Mouse (Mus musculus) hindbrain, embryonic 14.5 days (tissue): ENCODE data around the gene Reep6. TPM values are rescaled to one million over a fixed set of nuclear protein-coding genes. Genes with fewer than 3 reads are reported as not detected.
"Not testable (repeated sequence)": the region's sequence is repeated elsewhere in the genome, so short reads cannot be mapped to it uniquely, and the experiment has no call there.

Experiments
- ATAC-seq: fragments of 200-750 bp; cut with Nextera tagmentation; 2 replicates; pipeline ENCODE4 v1.8.0; 2017; ENCODE audit warnings: moderate number of reproducible peaks, mild to moderate bottlenecking, moderate TSS enrichment, moderate library complexity; ENCODE audit not compliant: low FRiP score
- DNase-seq: peaks from one replicate; pipeline ENCODE4 v3.0.0-alpha.2; 2015; ENCODE audit warnings: low spot score
- H3K27ac ChIP-seq: fragments of 300-500 bp; sonication (generic); 2 replicates; pipeline ENCODE4 v1.5.1; 2014; ENCODE audit warnings: mild to moderate bottlenecking, moderate library complexity
- H3K27me3 ChIP-seq: fragments of 300-500 bp; sonication (generic); 2 replicates; pipeline ENCODE4 v1.6.1; 2014; ENCODE audit warnings: mild to moderate bottlenecking, low read length, mixed read lengths; ENCODE audit not compliant: control insufficient read depth, insufficient read depth
- H3K36me3 ChIP-seq: fragments of 300-500 bp; sonication (generic); replicated peaks from 2 replicates; pipeline ENCODE4 v1.6.1; 2014; ENCODE audit not compliant: control insufficient read depth, insufficient read depth
- H3K4me1 ChIP-seq: fragments of 300-500 bp; sonication (generic); replicated peaks from 2 replicates; pipeline ENCODE4 v1.6.1; 2014; ENCODE audit warnings: antibody characterized with exemption, low read length, mixed read lengths; ENCODE audit not compliant: control insufficient read depth, insufficient read depth
- H3K4me2 ChIP-seq: fragments of 300-500 bp; sonication (generic); replicated peaks from 2 replicates; pipeline ENCODE4 v1.6.1; 2014; ENCODE audit warnings: mild to moderate bottlenecking, moderate library complexity
- H3K4me3 ChIP-seq: fragments of 300-500 bp; sonication (generic); replicated peaks from 2 replicates; pipeline ENCODE4 v1.5.1; 2014; ENCODE audit warnings: mild to moderate bottlenecking, low read length
- H3K9ac ChIP-seq: fragments of 300-500 bp; sonication (generic); 2 replicates; pipeline ENCODE4 v1.6.1; 2014
- H3K9me3 ChIP-seq: fragments of 300-500 bp; sonication (generic); 2 replicates; pipeline ENCODE4 v1.6.1; 2016; ENCODE audit warnings: low read length; ENCODE audit not compliant: control insufficient read depth
- WGBS: fragments of 180-500 bp; shearing (Covaris S2); extraction: QIAGEN DNeasy Blood & Tissue Kit; methylation state at CpG from one replicate; pipeline ENCODE4 v1.1.7; 2014; 5-methylcytosine and 5-hydroxymethylcytosine counted together
- polyA plus RNA-seq: library from polyadenylated mRNA; unstranded; fragments of >200 nt; fragmentation: Nextera tagmentation; extraction: Ambion mirVana; gene quantifications from 2 replicates; pipeline ENCODE4 v1.2.1, GENCODE M21; 2014

Reep6 gene
- polyA plus RNA-seq, 1 experiment from 2014 or later: 5.8 TPM

- not testable (repeated sequence) for DNase-seq, H3K36me3 ChIP-seq, H3K4me2 ChIP-seq, H3K27ac ChIP-seq, H3K4me3 ChIP-seq, ATAC-seq, H3K9me3 ChIP-seq, H3K9ac ChIP-seq
- peaks cover 99% of the 10 kb centered on the region for H3K27me3 ChIP-seq
- WGBS: 75% methylated on average over 5 of the region's 6 CpGs
- H3K4me1 ChIP-seq: peaks cover 14% of the 10 kb centered on the region
Measured at GRCm38 (mm10) chr10:80345929-80346328, 16.2 kb downstream of the Reep6 start.

GRCm38 (mm10) chr10:80347514-80347967 lies 17.8 kb downstream of the Reep6 start:
- Histone ChIP-seq H3K9me3 (no peaks in the 10 kb centered on the region), H3K27ac (no peak overlapping the region), H3K27me3 (peaks cover 99% of the 10 kb centered on the region), H3K4me3 (no peak overlapping the region), H3K4me2 (no peak overlapping the region), H3K36me3 (no peaks in the 10 kb centered on the region), H3K4me1 (peaks cover 8% of the 10 kb centered on the region), H3K9ac (no peak overlapping the region)
- DNase-seq: no peak
- ATAC-seq: no peak
- WGBS: 14% methylated on average over 17 of the region's 17 CpGs

- H3K4me3 ChIP-seq: no peak within 1 kb of the TSS
Measured at GRCm38 (mm10) chr10:80348244-80348781, 18.6 kb downstream of the Reep6 start, which contains the start of gene Adamtsl5. TSS of gene Adamtsl5 (minus strand) at chr10:80348412.

GRCm38 (mm10) chr10:80348981-80349380 lies 19.2 kb downstream of the Reep6 start:
- no peak for DNase-seq
- no peaks in the 10 kb centered on the region for H3K9me3 ChIP-seq
- no peaks in the 10 kb centered on the region for H3K36me3 ChIP-seq
- H3K27me3 ChIP-seq: peaks cover 99% of the 10 kb centered on the region
- H3K27ac ChIP-seq: no peak overlapping the region
- H3K9ac ChIP-seq: no peak overlapping the region
- no peak overlapping the region for H3K4me2 ChIP-seq
- WGBS: 17% methylated on average over 24 of the region's 26 CpGs
- H3K4me3 ChIP-seq: no peak overlapping the region
- no peak for ATAC-seq
- no peaks in the 10 kb centered on the region for H3K4me1 ChIP-seq

More at GRCm38 (mm10) chr10:80348244-80348781, 18.6 kb downstream of the Reep6 start, which contains the start of gene Adamtsl5:
- H3K4me2 ChIP-seq: peak within 1 kb of the TSS; percentile 29
- H3K36me3 ChIP-seq: no peaks in the 10 kb centered on the region
- DNase-seq (no peak), ATAC-seq (peak; percentile 24; the same call in 1 of the 2 replicates)
- H3K9ac ChIP-seq: no peak within 1 kb of the TSS
- peaks cover 3% of the 10 kb centered on the region for H3K4me1 ChIP-seq
- peaks cover 99% of the 10 kb centered on the region for H3K27me3 ChIP-seq
- H3K27ac ChIP-seq: no peak within 1 kb of the TSS
- 1% methylated on average over 42 of the region's 42 CpGs for WGBS
- H3K9me3 ChIP-seq: no peaks in the 10 kb centered on the region

GRCm38 (mm10) chr10:80350292-80350691 lies 20.5 kb downstream of the Reep6 start:
- Histone ChIP-seq H3K4me1 (no peaks in the 10 kb centered on the region), H3K27me3 (peaks cover 98% of the 10 kb centered on the region), H3K4me3 (no peak overlapping the region), H3K36me3 (no peaks in the 10 kb centered on the region), H3K9me3 (no peaks in the 10 kb centered on the region), H3K4me2 (no peak overlapping the region), H3K27ac (no peak overlapping the region), H3K9ac (no peak overlapping the region)
- ATAC-seq (peak; percentile 62), DNase-seq (peak; percentile 80)
- WGBS: 6% methylated on average over 7 of the region's 7 CpGs

- H3K36me3 ChIP-seq: no peaks in the 10 kb centered on the region
- ATAC-seq (no peak), DNase-seq (no peak)
- no peak overlapping the region for H3K4me2 ChIP-seq
- no peaks in the 10 kb centered on the region; the same call in 1 of the 2 replicates for H3K4me1 ChIP-seq
- no peak overlapping the region for H3K27ac ChIP-seq
- 25% methylated on average over 11 of the region's 11 CpGs for WGBS
- H3K9ac ChIP-seq: no peak overlapping the region
- no peaks in the 10 kb centered on the region for H3K9me3 ChIP-seq
- no peak overlapping the region for H3K4me3 ChIP-seq
- peaks cover 98% of the 10 kb centered on the region for H3K27me3 ChIP-seq
Measured at GRCm38 (mm10) chr10:80351896-80352295, 22.1 kb downstream of the Reep6 start.

- H3K27ac ChIP-seq: no peak overlapping the region
- no peak overlapping the region for H3K4me2 ChIP-seq
- no peaks in the 10 kb centered on the region for H3K9me3 ChIP-seq
- 67% methylated on average over 8 of the region's 8 CpGs for WGBS
- H3K9ac ChIP-seq: no peak overlapping the region
- peaks cover 98% of the 10 kb centered on the region for H3K27me3 ChIP-seq
- no peaks in the 10 kb centered on the region; the same call in 1 of the 2 replicates for H3K4me1 ChIP-seq
- no peak overlapping the region for H3K4me3 ChIP-seq
- DNase-seq (no peak), ATAC-seq (no peak)
- no peaks in the 10 kb centered on the region for H3K36me3 ChIP-seq
Measured at GRCm38 (mm10) chr10:80352727-80353126, 23.0 kb downstream of the Reep6 start.

GRCm38 (mm10) chr10:80355431-80355830 lies 25.7 kb downstream of the Reep6 start:
- no peak overlapping the region for H3K27ac ChIP-seq
- 10% methylated on average over 9 of the region's 9 CpGs for WGBS
- DNase-seq: no peak
- H3K4me1 ChIP-seq: no peaks in the 10 kb centered on the region; the same call in 1 of the 2 replicates
- no peak overlapping the region for H3K4me3 ChIP-seq
- no peak for ATAC-seq
- H3K27me3 ChIP-seq: peaks cover 91% of the 10 kb centered on the region
- no peaks in the 10 kb centered on the region for H3K36me3 ChIP-seq
- H3K4me2 ChIP-seq: no peak overlapping the region
- no peak overlapping the region for H3K9ac ChIP-seq
- no peaks in the 10 kb centered on the region for H3K9me3 ChIP-seq

GRCm38 (mm10) chr10:80356001-80356682 lies 26.4 kb downstream of the Reep6 start, which contains the start of gene Plk5:
TSS of gene Plk5 (plus strand) at chr10:80356459.
- H3K9ac ChIP-seq: peak within 1 kb of the TSS; percentile 25; the same call in 1 of the 2 replicates
- peaks cover 84% of the 10 kb centered on the region for H3K27me3 ChIP-seq
- no peaks in the 10 kb centered on the region; the same call in 1 of the 2 replicates for H3K4me1 ChIP-seq
- peak within 1 kb of the TSS; percentile 36 for H3K4me3 ChIP-seq
- DNase-seq: no peak
- no peaks in the 10 kb centered on the region for H3K9me3 ChIP-seq
- WGBS: 1% methylated on average over 46 of the region's 53 CpGs
- ATAC-seq: no peak
- H3K36me3 ChIP-seq: no peaks in the 10 kb centered on the region
- no peak within 1 kb of the TSS for H3K27ac ChIP-seq
- H3K4me2 ChIP-seq: peak within 1 kb of the TSS; percentile 54
